Comparison of ENCODE assay signal across 8 mouse cellular contexts in the genomic region with DNA sequence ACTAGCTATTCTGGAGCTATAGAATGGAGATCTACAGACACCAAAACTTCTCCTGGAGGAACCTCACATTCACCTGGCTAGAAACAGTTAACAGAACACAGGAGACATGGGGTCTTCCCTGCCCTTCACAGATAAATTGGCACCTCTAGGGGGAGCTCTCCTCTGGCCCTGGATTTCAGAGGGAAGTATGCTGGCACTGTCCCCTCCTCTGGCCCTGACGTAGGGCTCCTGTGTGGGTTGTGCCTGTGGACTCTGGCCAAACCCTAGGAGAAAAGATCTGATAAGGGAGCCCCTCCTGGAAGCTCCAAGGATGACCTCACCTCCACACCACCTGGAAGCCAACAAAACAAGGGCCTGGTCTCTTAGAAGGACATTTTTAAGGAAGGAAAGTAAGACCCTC.
DNase-seq lines count a peak whose midpoint lies in the region; ATAC-seq and TF ChIP-seq lines count a peak whose summit lies in the region.

No protein-coding gene starts in this region.

- H3K4me3 ChIP-seq in kidney, adult 2 months (ENCODE audit: insufficient read depth, low read depth, low read length) = no peak overlapping the region
- H3K4me3 ChIP-seq in hindbrain, embryonic 12.5 days = no peak overlapping the region

- H3K27ac ChIP-seq in kidney, adult 2 months (ENCODE audit: insufficient read depth, low read depth, low read length) = no peak overlapping the region
- H3K27ac ChIP-seq in hindbrain, embryonic 12.5 days = no peak overlapping the region

- H3K9ac ChIP-seq in hindbrain, embryonic 12.5 days = no peak overlapping the region

- no peak overlapping the region for H3K4me2 ChIP-seq in hindbrain, embryonic 12.5 days (replicated peaks)

- H3K4me1 ChIP-seq in kidney, adult 2 months (ENCODE audit: control insufficient read depth, insufficient read depth, low read length) = no peaks in the 10 kb centered on the region
- H3K4me1 ChIP-seq in hindbrain, embryonic 12.5 days = no peaks in the 10 kb centered on the region

- no peak for ATAC-seq in Patski
- no peak for ATAC-seq in hindbrain, embryonic 12.5 days (ENCODE audit: low FRiP score)
- ATAC-seq in erythroid progenitor cell, adult 5-6 weeks (replicated peaks; ENCODE audit: low FRiP score, poor library complexity, severe bottlenecking) = no peak

- DNase-seq in kidney, adult 2 months = no peak
- no peak for DNase-seq in kidney, adult 11 months
- DNase-seq in Patski (ENCODE audit: low read depth, low spot score) = no peak
- DNase-seq in kidney, postnatal 10 days = peak; percentile 16
- peak; percentile 61 to 68 for DNase-seq in lung, postnatal 4 days
- no peak for DNase-seq in cerebellum, postnatal 4 days (ENCODE audit: low spot score in 2 of 2)

- CTCF ChIA-PET in Patski (lab: Charles Lee) = interaction anchor here (0.9 to 1.5 kb wide), 7 partner anchors 8 to 26 kb away, joined by 3 to 7 read pairs (median 3); no protein-coding TSS in a partner anchor

- 18% methylated on average over 1 of the region's 1 CpGs for WGBS in kidney, adult 2 months
- 32% methylated on average over 1 of the region's 1 CpGs for WGBS in hindbrain, embryonic 12.5 days

- TF ChIP-seq POLR2A in kidney, adult 2 months (IDR thresholded peaks at IDR 0.05; ENCODE audit: low read depth, low read length) = no peak

- H3K36me3 ChIP-seq in kidney, adult 2 months (ENCODE audit: control insufficient read depth, insufficient read depth, low read length) = no peaks in the 10 kb centered on the region
- no peaks in the 10 kb centered on the region for H3K36me3 ChIP-seq in hindbrain, embryonic 12.5 days

- in situ Hi-C loops in Patski (cut with MboI; ENCODE audit: low pct_unique_long_range_greater_than_20kb) = no loop called here

- POLR2A ChIA-PET in Patski (lab: Charles Lee) = no interaction called here

- no peaks in the 10 kb centered on the region for H3K9me3 ChIP-seq in hindbrain, embryonic 12.5 days (replicated peaks)

- TF ChIP-seq CTCF in kidney, adult 2 months (conservative IDR thresholded peaks at IDR 0.05; ENCODE audit: insufficient read depth, insufficient read length, low read depth, low read length) = peak; percentile 58
- peak; percentile 53 for TF ChIP-seq CTCF in Patski (IDR thresholded peaks at IDR 0.05)

- H3K27me3 ChIP-seq in kidney, adult 2 months (replicated peaks; ENCODE audit: control insufficient read depth, insufficient read depth, low read length) = no peaks in the 10 kb centered on the region
- no peaks in the 10 kb centered on the region for H3K27me3 ChIP-seq in Patski
- H3K27me3 ChIP-seq in hindbrain, embryonic 12.5 days = no peaks in the 10 kb centered on the region

Comparison
In these comparisons a context has a peak if more than half of its experiments do, and no peak if none do; other contexts are left out.
1. DNase-seq: peak in kidney, postnatal 10 days (single experiment) and lung, postnatal 4 days (2 of 2); none in kidney, adult 2 months (single experiment), kidney, adult 11 months (single experiment), Patski (single experiment) and cerebellum, postnatal 4 days (0 of 2).